Mouse (Mus musculus) olfactory bulb, adult 2 months (tissue): Measurements from ENCODE around the gene Nectin2. TPM values are rescaled to one million over a fixed set of nuclear protein-coding genes. Genes with fewer than 3 reads are reported as not detected.

Source experiments
- H3K27ac ChIP-seq: fragments of 200-500 bp; 2 replicates; pipeline ENCODE4 v1.5.1; 2012; ENCODE audit warnings: low read depth, low read length; ENCODE audit not compliant: insufficient read depth
- H3K4me1 ChIP-seq: fragments of 200-500 bp; 2 replicates; pipeline ENCODE4 v1.6.1; 2012; ENCODE audit warnings: low read length; ENCODE audit not compliant: control insufficient read depth, insufficient read depth
- H3K4me3 ChIP-seq: fragments of 200-500 bp; 2 replicates; pipeline ENCODE4 v1.5.1; 2012; ENCODE audit warnings: mild to moderate bottlenecking, low read depth, low read length, moderate library complexity; ENCODE audit not compliant: insufficient read depth
- CTCF ChIP-seq: fragments of 200-500 bp; IDR thresholded peaks from 2 replicates; pipeline ENCODE4 v1.5.1; 2012; ENCODE audit warnings: low read depth, mild to moderate bottlenecking, low read length, moderate library complexity; ENCODE audit not compliant: insufficient read depth
- POLR2A ChIP-seq: fragments of 200-500 bp; IDR thresholded peaks from 2 replicates; pipeline ENCODE4 v1.6.1; 2012; ENCODE audit warnings: mild to moderate bottlenecking, low read depth, low read length, moderate library complexity; ENCODE audit not compliant: insufficient read depth
- WGBS: fragments of 180-500 bp; shearing (Covaris S2); methylation state at CpG from one replicate; pipeline ENCODE4 v1.1.7; 2018; 5-methylcytosine and 5-hydroxymethylcytosine counted together
- polyA plus RNA-seq: library from polyadenylated mRNA; stranded (reverse); fragments of >200 nt; gene quantifications from 2 replicates; pipeline ENCODE4 v1.2.4, GENCODE M21; 2012; ENCODE audit warnings: low replicate concordance; ENCODE audit not compliant: missing spikeins, insufficient read depth, insufficient read length

Nectin2 gene
- polyA plus RNA-seq, 1 experiment = not detected

- 30% methylated on average over 25 of the region's 25 CpGs for WGBS
- Histone ChIP-seq H3K4me1 (peaks cover 34% of the 10 kb centered on the region), H3K4me3 (no peak overlapping the region), H3K27ac (no peak overlapping the region)
- TF ChIP-seq CTCF = no peak
- TF ChIP-seq POLR2A = no peak
Observed at GRCm38 (mm10) chr7:19747420-19748218, 2.7 kb downstream of the Nectin2 start.

GRCm38 (mm10) chr7:19746426-19747201 lies 3.7 kb downstream of the Nectin2 start:
- WGBS = 63% methylated on average over 6 of the region's 6 CpGs
- Histone ChIP-seq H3K4me1 (peaks cover 34% of the 10 kb centered on the region), H3K27ac (no peak overlapping the region), H3K4me3 (no peak overlapping the region)
- TF ChIP-seq POLR2A (no peak), CTCF (no peak)

GRCm38 (mm10) chr7:19745971-19746370 lies 4.3 kb downstream of the Nectin2 start:
- H3K4me3 ChIP-seq = no peak overlapping the region
- no peak for TF ChIP-seq CTCF
- TF ChIP-seq POLR2A = no peak
- no peak overlapping the region for H3K27ac ChIP-seq
- H3K4me1 ChIP-seq = peaks cover 34% of the 10 kb centered on the region
- WGBS = 84% methylated on average over 9 of the region's 10 CpGs

GRCm38 (mm10) chr7:19744590-19745385 lies 5.5 kb downstream of the Nectin2 start:
- TF ChIP-seq CTCF (no peak), POLR2A (no peak)
- no peak overlapping the region for H3K4me3 ChIP-seq
- no peak overlapping the region for H3K27ac ChIP-seq
- WGBS = 84% methylated on average over 14 of the region's 14 CpGs
- peaks cover 28% of the 10 kb centered on the region for H3K4me1 ChIP-seq

GRCm38 (mm10) chr7:19743791-19744190 lies 6.5 kb downstream of the Nectin2 start:
- WGBS = 88% methylated on average over 6 of the region's 6 CpGs
- no peak overlapping the region for H3K27ac ChIP-seq
- peaks cover 19% of the 10 kb centered on the region for H3K4me1 ChIP-seq
- TF ChIP-seq POLR2A = no peak
- TF ChIP-seq CTCF = no peak
- H3K4me3 ChIP-seq = no peak overlapping the region

- Histone ChIP-seq H3K4me1 (peaks cover 8% of the 10 kb centered on the region; the same call in 1 of the 2 replicates), H3K4me3 (no peak overlapping the region), H3K27ac (no peak overlapping the region)
- TF ChIP-seq POLR2A (no peak), CTCF (no peak)
- WGBS = 79% methylated on average over 5 of the region's 5 CpGs
Observed at GRCm38 (mm10) chr7:19742468-19742867, 7.8 kb downstream of the Nectin2 start.

GRCm38 (mm10) chr7:19741329-19742031 lies 8.8 kb downstream of the Nectin2 start:
- TF ChIP-seq CTCF = no peak
- no peak for TF ChIP-seq POLR2A
- WGBS = 40% methylated on average over 8 of the region's 8 CpGs
- Histone ChIP-seq H3K4me1 (no peaks in the 10 kb centered on the region), H3K4me3 (no peak overlapping the region), H3K27ac (no peak overlapping the region)

- Histone ChIP-seq H3K4me1 (no peaks in the 10 kb centered on the region), H3K27ac (no peak overlapping the region), H3K4me3 (no peak overlapping the region)
- 93% methylated on average over 11 of the region's 11 CpGs for WGBS
- TF ChIP-seq CTCF (no peak), POLR2A (no peak)
Observed at GRCm38 (mm10) chr7:19740269-19740668, 10.0 kb downstream of the Nectin2 start.
